Mouse (Mus musculus): ENCODE data around the gene Ndufb6.

- no peak for TF ChIP-seq TAL1 (IDR thresholded peaks at IDR 0.05; ENCODE audit: low read length)
- TF ChIP-seq GATA1 (IDR thresholded peaks at IDR 0.05; ENCODE audit: low read length), result no peak
Measured at GRCm38 (mm10) chr4:40301076-40301789, 22.0 kb upstream of the Ndufb6 start.

Data from erythroblast, embryonic 14.5 days (primary cell).